Mouse (Mus musculus): ENCODE data around the gene Cdh4.

Gene Cdh4

GRCm38 (mm10) chr2:179476622-179477021 is 34.4 kb downstream of the Cdh4 start:
- DNase-seq, result no peak

- no peak for DNase-seq
Observed at GRCm38 (mm10) chr2:179480800-179481200, 38.6 kb downstream of the Cdh4 start.

GRCm38 (mm10) chr2:179481363-179481762 is 39.1 kb downstream of the Cdh4 start:
- no peak for DNase-seq

- DNase-seq, result no peak
Observed at GRCm38 (mm10) chr2:179488526-179489139, 46.4 kb downstream of the Cdh4 start.

GRCm38 (mm10) chr2:179491891-179492290 is 49.7 kb downstream of the Cdh4 start:
- no peak for DNase-seq

- no peak for DNase-seq
Observed at GRCm38 (mm10) chr2:179494276-179494675, 52.0 kb downstream of the Cdh4 start.

- no peak for DNase-seq
Observed at GRCm38 (mm10) chr2:179510439-179510838, 68.2 kb downstream of the Cdh4 start.

GRCm38 (mm10) chr2:179516559-179516958 is 74.3 kb downstream of the Cdh4 start:
- no peak for DNase-seq

GRCm38 (mm10) chr2:179518456-179519032 is 76.3 kb downstream of the Cdh4 start:
- no peak for DNase-seq

GRCm38 (mm10) chr2:179519161-179519560 is 76.9 kb downstream of the Cdh4 start:
- no peak for DNase-seq

- no peak for DNase-seq
Observed at GRCm38 (mm10) chr2:179519931-179520330, 77.7 kb downstream of the Cdh4 start.

- no peak for DNase-seq
Observed at GRCm38 (mm10) chr2:179520941-179521340, 78.7 kb downstream of the Cdh4 start.

GRCm38 (mm10) chr2:179521444-179521843 is 79.2 kb downstream of the Cdh4 start:
- no peak for DNase-seq

- no peak for DNase-seq
Observed at GRCm38 (mm10) chr2:179522141-179522540, 79.9 kb downstream of the Cdh4 start.

- no peak for DNase-seq
Observed at GRCm38 (mm10) chr2:179526976-179527375, 84.7 kb downstream of the Cdh4 start.

- no peak for DNase-seq
Observed at GRCm38 (mm10) chr2:179530436-179531040, 88.3 kb downstream of the Cdh4 start.

- no peak for DNase-seq
Observed at GRCm38 (mm10) chr2:179533196-179533595, 91.0 kb downstream of the Cdh4 start.

- DNase-seq, result no peak
Observed at GRCm38 (mm10) chr2:179533881-179534280, 91.7 kb downstream of the Cdh4 start.

GRCm38 (mm10) chr2:179535204-179535603 is 93.0 kb downstream of the Cdh4 start:
- DNase-seq, result no peak

- DNase-seq, result no peak
Observed at GRCm38 (mm10) chr2:179536762-179537161, 94.5 kb downstream of the Cdh4 start.

GRCm38 (mm10) chr2:179537390-179537789 is 95.2 kb downstream of the Cdh4 start:
- no peak for DNase-seq

GRCm38 (mm10) chr2:179537800-179538450 is 95.7 kb downstream of the Cdh4 start:
- DNase-seq, result no peak

GRCm38 (mm10) chr2:179538535-179538934 is 96.3 kb downstream of the Cdh4 start:
- DNase-seq, result no peak

Data from lung, postnatal 36 days (tissue).